Mouse (Mus musculus): ENCODE results near the gene Gm21319.
"Not testable (repeated sequence)": the region's sequence is repeated elsewhere in the genome, so short reads cannot be mapped to it uniquely, and the experiment has no call there.

Gene Gm21319

GRCm38 (mm10) chr12:87775655-87776054 is at the start of gene Gm21319:
Gene Gm21319, minus strand, starts transcription at chr12:87775755.
- not testable (repeated sequence) for DNase-seq (ENCODE audit: low read depth, low spot score)

- not testable (repeated sequence) for DNase-seq (ENCODE audit: low read depth, low spot score)
These were observed 40.7 kb upstream of the Gm21319 start, which contains the start of gene BB287469 for GRCm38 (mm10) chr12:87816277-87816676. Gene BB287469, plus strand, starts transcription at chr12:87816577.

GRCm38 (mm10) chr12:87797971-87798370 is 22.4 kb upstream of the Gm21319 start:
- DNase-seq (ENCODE audit: low read depth, low spot score): not testable (repeated sequence)

- not testable (repeated sequence) for DNase-seq (ENCODE audit: low read depth, low spot score)
These were observed 19.7 kb upstream of the Gm21319 start, which contains the start of gene Gm21936 for GRCm38 (mm10) chr12:87795212-87795611. Gene Gm21936, plus strand, starts transcription at chr12:87795512.
